Mouse (Mus musculus) kidney, adult 2 months (tissue): ENCODE data around the gene Ccdc106.

ENCODE experiments used
- CTCF ChIP-seq: fragments of 200-500 bp; conservative IDR thresholded peaks from 2 replicates; pipeline ENCODE4 v1.5.1; 2011; ENCODE audit warnings: low read depth, mild to moderate bottlenecking, control low read depth, low read length, moderate library complexity, mixed read lengths; ENCODE audit not compliant: insufficient read depth, insufficient read length
- POLR2A ChIP-seq: fragments of 200-500 bp; IDR thresholded peaks from one replicate; pipeline ENCODE4 v1.6.1; 2011; ENCODE audit warnings: low read depth, low read length, control low read depth

GRCm38 (mm10) chr7:5109301-5109700 is 88.9 kb downstream of the Ccdc106 start:
- TF ChIP-seq POLR2A (no peak), CTCF (no peak)
